Mouse (Mus musculus): ENCODE measurements at regions not wholly inside any gene's neighbourhood (a gene's known extent, or its start where the extent isn't known, plus 50 kb on each side); places are given as distances from the start of the nearest gene placed in this dataset.
A peak's percentile ranks its signal among the peaks of the same experiment; 100 is the strongest.

DNA sequence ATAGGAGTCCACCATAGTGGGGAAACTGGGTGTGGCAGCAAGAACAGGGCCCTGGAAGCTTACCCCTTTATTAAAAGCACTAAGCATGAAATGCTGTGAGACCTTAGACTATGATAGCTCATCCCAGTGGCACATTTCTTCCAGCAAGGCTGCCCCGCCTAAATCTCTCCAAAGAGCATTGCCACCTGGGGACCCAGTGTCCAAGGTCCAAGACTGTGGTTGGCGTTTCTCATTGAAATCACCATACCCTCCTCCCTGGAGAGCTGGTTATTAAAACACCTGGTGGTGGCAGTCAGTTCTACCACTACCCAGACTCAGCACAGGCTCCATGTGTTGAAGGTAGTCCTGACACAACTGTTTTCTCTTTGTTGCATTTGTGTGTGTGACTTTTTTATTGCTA, 78.9 kb upstream of the Stt3b start:
- no peak overlapping the region for H3K9ac ChIP-seq
- H3K36me3 ChIP-seq: no peaks in the 10 kb centered on the region
- H3K4me2 ChIP-seq: no peak overlapping the region
- H3K27me3 ChIP-seq: no peaks in the 10 kb centered on the region
- no peak overlapping the region for H3K4me3 ChIP-seq
- H3K27ac ChIP-seq: no peak overlapping the region
- H3K4me1 ChIP-seq (replicated peaks): peaks cover 27% of the 10 kb centered on the region
- no peak for ATAC-seq (replicated peaks; ENCODE audit: insufficient number of reproducible peaks, insufficient read depth, low FRiP score, low read depth)
- 94% methylated on average over 2 of the region's 2 CpGs for WGBS
- no peaks in the 10 kb centered on the region for H3K9me3 ChIP-seq (replicated peaks)

- Histone ChIP-seq H3K36me3 (no peaks in the 10 kb centered on the region), H3K4me2 (peak overlapping the region; percentile 44), H3K27me3 (no peaks in the 10 kb centered on the region), H3K4me3 (no peak overlapping the region), H3K27ac (peak overlapping the region; percentile 53), H3K9ac (0 out of 2 replicates have a peak overlapping the region, but pooled peaks have one; percentile 8), H3K4me1 (replicated peaks) (peaks cover 21% of the 10 kb centered on the region), H3K9me3 (replicated peaks) (no peaks in the 10 kb centered on the region)
- peak; percentile 66; the same call in 1 of the 2 replicates for ATAC-seq (replicated peaks; ENCODE audit: insufficient number of reproducible peaks, insufficient read depth, low FRiP score, low read depth)
- WGBS: under 1% methylated on average over 11 of the region's 11 CpGs
Measured at GRCm38 (mm10) chr9:115390880-115391281, 80.7 kb upstream of the Stt3b start.

DNA sequence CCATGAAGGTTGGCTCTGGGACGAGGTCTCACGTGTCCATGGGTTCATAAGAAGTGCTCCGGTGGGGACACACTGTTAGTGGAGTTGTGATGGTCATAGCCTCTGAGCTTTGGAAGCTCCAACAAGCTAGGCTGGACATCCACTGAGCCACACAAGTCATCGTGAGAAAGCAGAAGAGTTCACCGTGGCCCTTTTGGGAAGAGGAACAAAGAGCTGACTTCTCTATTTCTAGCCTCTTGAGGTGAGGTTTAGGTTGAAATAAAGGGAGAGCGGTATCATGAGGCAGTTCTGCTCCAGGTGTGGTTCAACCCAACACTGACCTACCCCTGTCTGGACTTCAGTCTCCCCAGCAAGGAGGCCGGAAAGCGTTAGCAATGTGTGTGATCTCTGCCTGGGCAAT, 85.3 kb upstream of the Stt3b start:
- Histone ChIP-seq H3K36me3 (no peaks in the 10 kb centered on the region), H3K9me3 (replicated peaks) (no peaks in the 10 kb centered on the region), H3K4me1 (replicated peaks) (peaks cover 16% of the 10 kb centered on the region), H3K9ac (no peak overlapping the region), H3K27me3 (no peaks in the 10 kb centered on the region), H3K4me3 (no peak overlapping the region), H3K4me2 (no peak overlapping the region), H3K27ac (no peak overlapping the region)
- ATAC-seq (replicated peaks; ENCODE audit: insufficient number of reproducible peaks, insufficient read depth, low FRiP score, low read depth): no peak
- 89% methylated on average over 8 of the region's 8 CpGs for WGBS

GRCm38 (mm10) chr9:115400461-115400860, 90.2 kb upstream of the Stt3b start:
- H3K36me3 ChIP-seq: no peaks in the 10 kb centered on the region

GRCm38 (mm10) chr9:115401405-115402151, 91.4 kb upstream of the Stt3b start:
- Histone ChIP-seq H3K9ac (no peak overlapping the region), H3K27me3 (no peaks in the 10 kb centered on the region), H3K27ac (no peak overlapping the region), H3K4me3 (no peak overlapping the region), H3K4me1 (replicated peaks) (peaks cover 7% of the 10 kb centered on the region), H3K9me3 (replicated peaks) (no peaks in the 10 kb centered on the region), H3K36me3 (no peaks in the 10 kb centered on the region), H3K4me2 (no peak overlapping the region)
- WGBS: 59% methylated on average over 13 of the region's 13 CpGs
- ATAC-seq (replicated peaks; ENCODE audit: insufficient number of reproducible peaks, insufficient read depth, low FRiP score, low read depth): no peak

More at GRCm38 (mm10) chr9:115400461-115400860, 90.2 kb upstream of the Stt3b start:
- no peak overlapping the region for H3K9ac ChIP-seq
- no peak for ATAC-seq (replicated peaks; ENCODE audit: insufficient number of reproducible peaks, insufficient read depth, low FRiP score, low read depth)
- H3K4me1 ChIP-seq (replicated peaks): peaks cover 7% of the 10 kb centered on the region
- no peak overlapping the region for H3K4me3 ChIP-seq
- no peaks in the 10 kb centered on the region for H3K27me3 ChIP-seq
- no peak overlapping the region for H3K4me2 ChIP-seq
- no peak overlapping the region for H3K27ac ChIP-seq
- 78% methylated on average over 6 of the region's 6 CpGs for WGBS
- no peaks in the 10 kb centered on the region for H3K9me3 ChIP-seq (replicated peaks)

- H3K27me3 ChIP-seq: no peaks in the 10 kb centered on the region
- no peak overlapping the region for H3K27ac ChIP-seq
- no peak for ATAC-seq (replicated peaks; ENCODE audit: insufficient number of reproducible peaks, insufficient read depth, low FRiP score, low read depth)
- H3K9ac ChIP-seq: no peak overlapping the region
- no peaks in the 10 kb centered on the region for H3K36me3 ChIP-seq
- no peak overlapping the region for H3K4me3 ChIP-seq
- peaks cover 7% of the 10 kb centered on the region for H3K4me1 ChIP-seq (replicated peaks)
- no peak overlapping the region for H3K4me2 ChIP-seq
- no peaks in the 10 kb centered on the region for H3K9me3 ChIP-seq (replicated peaks)
- WGBS: 63% methylated on average over 6 of the region's 6 CpGs
Measured at GRCm38 (mm10) chr9:115402661-115403060, 92.4 kb upstream of the Stt3b start.

GRCm38 (mm10) chr9:115403354-115403968, 93.2 kb upstream of the Stt3b start:
- Histone ChIP-seq H3K9me3 (replicated peaks) (no peaks in the 10 kb centered on the region), H3K27me3 (no peaks in the 10 kb centered on the region), H3K27ac (no peak overlapping the region), H3K9ac (no peak overlapping the region), H3K4me2 (no peak overlapping the region), H3K36me3 (no peaks in the 10 kb centered on the region), H3K4me3 (no peak overlapping the region), H3K4me1 (replicated peaks) (peaks cover 7% of the 10 kb centered on the region)
- 83% methylated on average over 7 of the region's 7 CpGs for whole genome bisulfite sequencing
- no peak for ATAC-seq (replicated peaks; ENCODE audit: insufficient number of reproducible peaks, insufficient read depth, low FRiP score, low read depth)

GRCm38 (mm10) chr9:115407901-115408470, 97.8 kb upstream of the Stt3b start:
- 85% methylated on average over 21 of the region's 21 CpGs for WGBS
- H3K27me3 ChIP-seq: no peaks in the 10 kb centered on the region
- H3K36me3 ChIP-seq: no peaks in the 10 kb centered on the region
- no peaks in the 10 kb centered on the region for H3K9me3 ChIP-seq (replicated peaks)
- H3K4me1 ChIP-seq (replicated peaks): no peaks in the 10 kb centered on the region
- no peak overlapping the region for H3K4me3 ChIP-seq
- H3K9ac ChIP-seq: no peak overlapping the region
- no peak overlapping the region for H3K4me2 ChIP-seq
- H3K27ac ChIP-seq: no peak overlapping the region
- no peak for ATAC-seq (replicated peaks; ENCODE audit: insufficient number of reproducible peaks, insufficient read depth, low FRiP score, low read depth)

- WGBS: 83% methylated on average over 6 of the region's 6 CpGs
- Histone ChIP-seq H3K4me2 (no peak overlapping the region), H3K27me3 (no peaks in the 10 kb centered on the region), H3K27ac (no peak overlapping the region), H3K4me1 (replicated peaks) (no peaks in the 10 kb centered on the region), H3K9me3 (replicated peaks) (no peaks in the 10 kb centered on the region), H3K9ac (no peak overlapping the region), H3K36me3 (no peaks in the 10 kb centered on the region), H3K4me3 (no peak overlapping the region)
- ATAC-seq (replicated peaks; ENCODE audit: insufficient number of reproducible peaks, insufficient read depth, low FRiP score, low read depth): no peak
Measured at GRCm38 (mm10) chr9:115408886-115409285, 98.7 kb upstream of the Stt3b start.

DNA sequence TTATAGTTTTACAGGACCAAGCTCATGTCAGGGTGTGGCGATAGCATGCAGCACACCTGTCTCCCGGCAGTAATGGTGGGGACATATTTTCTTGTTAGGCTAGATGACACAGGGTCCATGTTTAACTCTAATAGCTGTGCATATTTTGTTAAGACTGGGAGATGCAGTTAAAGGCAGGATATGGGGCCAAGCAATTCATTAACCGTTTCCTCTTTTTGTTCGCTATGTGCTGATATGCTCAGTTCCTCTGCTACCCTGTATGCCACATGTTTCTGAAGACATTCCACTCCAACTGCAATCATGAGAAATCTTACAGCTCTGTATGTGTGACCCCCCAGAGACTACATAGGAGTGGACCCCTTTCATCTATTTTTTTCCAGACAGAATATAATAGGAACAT, 104.0 kb upstream of the Stt3b start:
- no peak for ATAC-seq (replicated peaks; ENCODE audit: insufficient number of reproducible peaks, insufficient read depth, low FRiP score, low read depth)
- Histone ChIP-seq H3K9ac (no peak overlapping the region), H3K4me1 (replicated peaks) (no peaks in the 10 kb centered on the region), H3K27ac (no peak overlapping the region), H3K36me3 (no peaks in the 10 kb centered on the region), H3K4me2 (no peak overlapping the region), H3K9me3 (replicated peaks) (no peaks in the 10 kb centered on the region), H3K4me3 (no peak overlapping the region), H3K27me3 (no peaks in the 10 kb centered on the region)
- 74% methylated on average over 4 of the region's 4 CpGs for WGBS

DNA sequence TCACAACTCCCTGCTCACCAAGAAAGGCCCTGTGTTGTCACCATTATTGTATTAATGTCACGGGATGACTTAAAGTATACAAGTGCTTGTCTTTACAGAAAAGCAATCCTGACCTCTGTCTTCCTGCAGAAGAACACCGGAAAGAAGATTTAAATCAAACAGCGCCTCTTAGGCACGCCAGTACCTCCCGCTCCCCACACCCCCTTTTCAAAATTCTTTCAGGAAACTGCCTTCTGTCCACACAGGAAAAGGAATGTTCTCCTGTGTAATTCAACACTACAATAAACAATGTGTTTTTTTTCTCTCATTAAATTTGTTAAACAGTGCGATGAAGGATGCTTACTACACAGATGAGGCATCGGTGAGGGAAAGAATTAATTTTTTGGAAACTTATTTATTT, 112.6 kb upstream of the Stt3b start:
- 78% methylated on average over 7 of the region's 7 CpGs for WGBS
- Histone ChIP-seq H3K4me3 (no peak overlapping the region), H3K9ac (no peak overlapping the region), H3K4me2 (no peak overlapping the region), H3K27me3 (no peaks in the 10 kb centered on the region), H3K27ac (no peak overlapping the region), H3K36me3 (no peaks in the 10 kb centered on the region), H3K4me1 (replicated peaks) (no peaks in the 10 kb centered on the region), H3K9me3 (replicated peaks) (0 out of 2 replicates have a peak, but pooled peaks cover 6% of the 10 kb centered on the region)
- no peak for ATAC-seq (replicated peaks; ENCODE audit: insufficient number of reproducible peaks, insufficient read depth, low FRiP score, low read depth)
